Mouse (Mus musculus) urinary bladder, adult 2 months (tissue): ENCODE results near the gene Dock1. TPM values are rescaled to one million over a fixed set of nuclear protein-coding genes. Genes with fewer than 3 reads are reported as not detected.

Source experiments
- DNase-seq: peaks from one replicate; pipeline ENCODE4 v3.0.0; 2022; ENCODE audit warnings: low spot score
- polyA plus RNA-seq: library from polyadenylated mRNA; depleted of rRNA; stranded (reverse); fragments of >200 nt; gene quantifications from 2 replicates; pipeline ENCODE4 v1.2.3, GENCODE M21; 2012

The Dock1 gene
- polyA plus RNA-seq, 1 experiment: 16.7 TPM

- no peak for DNase-seq
Observed at GRCm38 (mm10) chr7:134753417-134753816, 83.0 kb downstream of the Dock1 start.

DNA sequence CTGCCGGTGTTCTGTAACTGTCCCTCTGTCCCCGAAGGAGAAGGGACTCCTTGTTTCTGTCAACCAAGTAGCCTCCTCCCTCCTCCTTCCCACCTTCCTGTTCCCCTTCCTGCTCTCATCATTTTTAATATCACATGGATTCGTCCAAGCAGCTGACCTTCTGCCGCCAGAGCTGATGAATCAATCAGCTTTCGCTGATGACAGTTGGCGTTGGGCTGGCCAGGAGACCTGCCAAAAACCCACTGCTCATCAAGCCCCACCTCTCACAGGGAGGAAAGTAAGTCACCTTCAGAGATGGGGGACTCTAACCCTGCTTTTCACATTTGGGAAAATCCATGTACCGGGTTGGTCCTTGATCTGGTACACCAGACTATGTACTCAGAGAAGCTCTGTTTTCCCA is 87.2 kb downstream of the Dock1 start:
- DNase-seq: no peak

DNA sequence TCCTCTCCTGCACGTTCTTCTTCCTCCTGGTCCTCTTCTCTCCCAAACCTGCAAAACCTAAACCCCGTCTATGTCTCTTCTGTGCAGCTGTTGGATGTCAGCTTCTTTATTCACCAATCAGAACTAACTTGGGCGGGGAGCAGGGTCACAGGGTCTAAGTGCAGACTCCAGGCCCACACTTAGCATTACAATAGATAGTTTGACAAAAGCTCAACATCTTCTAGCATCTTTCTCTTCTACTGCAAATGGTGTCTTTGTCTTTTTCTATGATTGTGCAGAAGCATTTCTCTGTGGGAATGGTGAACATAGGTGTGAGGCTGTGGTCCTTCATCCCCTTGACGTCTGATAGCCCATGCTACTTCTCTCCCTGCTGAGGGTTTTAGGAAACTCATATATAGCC is 91.3 kb downstream of the Dock1 start:
- no peak for DNase-seq

DNA sequence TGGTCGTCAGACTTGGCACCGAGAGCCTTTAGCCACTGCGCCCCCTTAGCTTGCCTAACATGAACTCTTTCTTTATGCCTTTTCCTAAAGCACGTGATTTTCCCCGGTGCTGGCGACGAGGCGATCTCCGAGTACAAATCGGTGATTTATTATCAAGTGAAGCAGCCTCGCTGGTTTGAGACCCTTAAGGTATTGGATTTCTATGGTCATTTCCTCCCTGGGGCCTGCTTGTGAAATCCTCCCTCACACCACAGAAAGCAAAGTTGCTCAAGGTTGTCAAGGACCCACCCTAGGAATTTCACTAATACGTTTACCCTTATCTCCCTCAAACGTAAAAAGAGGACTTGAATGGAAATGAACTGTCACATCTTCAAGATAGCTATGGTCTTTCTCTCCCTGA is 94.7 kb downstream of the Dock1 start:
- no peak for DNase-seq

DNA sequence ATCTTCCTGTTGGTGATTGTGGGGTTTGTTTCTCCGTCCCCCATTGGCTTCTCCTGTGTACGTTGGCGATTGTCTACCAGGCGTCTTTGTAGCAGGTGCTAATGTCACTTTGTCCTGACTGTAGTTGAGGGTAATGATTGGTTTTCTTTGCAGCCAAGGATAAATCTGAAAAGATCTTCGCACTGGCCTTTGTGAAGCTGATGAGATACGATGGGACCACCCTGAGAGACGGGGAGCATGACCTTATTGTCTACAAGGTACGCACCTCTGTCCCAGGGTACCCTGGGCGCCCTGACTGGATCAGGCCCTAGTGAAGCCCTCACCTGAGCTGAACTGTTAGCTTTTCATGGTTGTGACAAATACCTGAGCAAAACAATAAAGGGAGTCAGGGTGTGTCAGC is 100.9 kb downstream of the Dock1 start:
- DNase-seq: no peak

- DNase-seq: no peak
Observed at GRCm38 (mm10) chr7:134772363-134772762, 101.9 kb downstream of the Dock1 start.

DNA sequence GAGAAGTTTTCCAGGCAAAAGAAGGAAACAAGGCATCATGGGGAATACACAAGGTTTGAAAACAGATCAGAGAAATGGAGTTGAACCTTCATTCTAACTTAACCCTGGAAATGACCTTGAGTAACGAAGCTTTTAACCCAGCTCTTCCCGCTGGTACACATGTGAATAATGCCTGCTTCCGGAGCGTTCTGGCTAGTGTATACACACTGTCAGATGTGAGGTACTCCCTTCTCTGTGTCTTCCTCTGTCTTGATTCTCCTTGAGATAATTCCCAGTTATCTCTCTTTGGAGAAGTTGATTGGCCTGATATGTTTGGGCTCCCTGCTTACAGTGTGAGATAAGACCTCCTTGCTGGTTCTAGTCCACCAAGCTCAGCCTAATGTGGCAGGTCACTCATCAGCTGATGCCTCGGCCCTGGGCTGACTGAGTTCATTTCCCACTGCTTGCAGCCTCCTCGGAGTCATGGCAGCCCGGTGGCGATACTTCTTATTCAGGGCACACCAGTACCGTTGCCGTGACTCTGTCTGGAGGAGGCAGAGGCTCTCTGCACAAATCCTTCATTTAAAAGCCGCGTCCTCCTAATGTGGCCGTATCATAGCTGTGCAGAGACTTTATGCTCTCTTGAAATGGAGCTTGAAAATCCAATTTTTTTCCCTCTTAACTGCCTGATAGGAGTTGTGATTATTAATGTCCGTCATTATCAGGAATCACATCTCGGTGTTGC is 102.6 kb downstream of the Dock1 start:
- DNase-seq: no peak

DNA sequence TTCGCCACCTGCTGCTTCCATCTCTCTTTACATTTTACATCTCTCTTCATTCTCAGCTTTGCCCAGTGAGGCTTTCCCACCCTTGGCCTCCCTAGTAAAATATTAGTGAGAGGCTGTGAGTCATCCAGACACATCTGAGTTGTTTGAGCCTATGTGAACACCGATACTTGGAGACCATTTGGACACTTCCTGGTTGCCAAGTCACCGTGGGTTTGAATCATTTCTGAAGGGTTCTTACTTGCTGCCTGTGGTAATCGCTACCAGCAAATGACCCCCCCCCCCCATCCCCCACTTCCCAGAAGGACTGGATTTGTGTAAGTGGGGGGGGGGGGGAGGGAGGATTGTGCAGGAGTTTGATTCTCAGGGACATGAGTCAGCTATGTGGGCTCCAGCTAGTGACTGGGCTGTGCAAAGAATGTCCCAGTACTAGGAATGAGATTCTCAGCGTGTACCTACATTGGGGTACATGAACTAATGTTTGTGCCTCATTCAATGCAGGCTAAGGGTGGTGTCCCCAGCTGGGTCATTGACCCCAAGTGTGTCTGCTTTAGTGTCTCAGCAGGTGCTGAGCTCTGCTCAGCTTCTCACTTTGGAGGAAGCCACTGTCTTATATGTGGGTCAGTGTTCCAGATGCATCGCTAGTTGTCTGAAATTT is 103.4 kb downstream of the Dock1 start:
- DNase-seq: no peak

DNA sequence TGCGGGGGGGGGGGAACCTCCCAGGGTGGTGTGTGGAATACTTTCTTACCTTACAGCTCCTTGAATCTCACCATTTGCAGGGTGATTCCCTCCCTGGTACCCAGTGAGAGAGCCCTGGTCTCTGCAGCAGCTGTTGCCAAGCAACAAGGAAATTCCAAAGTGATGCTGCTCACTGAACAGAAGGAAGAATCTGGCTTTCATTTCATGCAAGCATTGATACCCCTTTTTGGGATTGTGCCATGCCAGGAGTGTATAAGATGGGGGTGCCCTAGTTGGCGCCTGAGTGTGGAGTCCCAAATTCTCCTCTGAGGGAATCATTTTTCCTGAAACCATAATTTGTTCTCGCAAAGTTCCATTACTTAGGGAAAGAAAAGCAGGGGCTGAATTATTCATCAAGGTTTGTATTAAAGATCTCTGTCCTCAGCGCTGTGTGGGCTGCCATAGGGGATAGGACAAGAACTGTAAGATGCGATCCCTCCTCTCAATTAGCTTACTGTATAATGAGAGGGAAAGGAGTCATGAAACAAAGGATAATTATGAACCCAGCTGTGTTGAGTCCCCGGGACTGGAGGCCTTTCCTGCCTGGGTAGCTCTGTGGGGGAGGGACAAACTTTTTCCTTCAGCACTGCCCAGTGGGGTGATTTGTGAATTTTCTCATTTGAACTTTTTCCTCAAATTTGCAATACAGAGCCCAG is 104.2 kb downstream of the Dock1 start:
- no peak for DNase-seq

- DNase-seq: no peak
Observed at GRCm38 (mm10) chr7:134775671-134776070, 105.2 kb downstream of the Dock1 start.

- DNase-seq: no peak
Observed at GRCm38 (mm10) chr7:134776306-134776705, 105.9 kb downstream of the Dock1 start.

GRCm38 (mm10) chr7:134779761-134780160 is 109.3 kb downstream of the Dock1 start:
- no peak for DNase-seq

- DNase-seq: no peak
Observed at GRCm38 (mm10) chr7:134787110-134787509, 116.7 kb downstream of the Dock1 start.

- no peak for DNase-seq
Observed at GRCm38 (mm10) chr7:134794889-134795288, 124.4 kb downstream of the Dock1 start.

- DNase-seq: no peak
Observed at GRCm38 (mm10) chr7:134800079-134800478, 129.6 kb downstream of the Dock1 start.

- no peak for DNase-seq
Observed at GRCm38 (mm10) chr7:134804422-134804821, 134.0 kb downstream of the Dock1 start.

DNA sequence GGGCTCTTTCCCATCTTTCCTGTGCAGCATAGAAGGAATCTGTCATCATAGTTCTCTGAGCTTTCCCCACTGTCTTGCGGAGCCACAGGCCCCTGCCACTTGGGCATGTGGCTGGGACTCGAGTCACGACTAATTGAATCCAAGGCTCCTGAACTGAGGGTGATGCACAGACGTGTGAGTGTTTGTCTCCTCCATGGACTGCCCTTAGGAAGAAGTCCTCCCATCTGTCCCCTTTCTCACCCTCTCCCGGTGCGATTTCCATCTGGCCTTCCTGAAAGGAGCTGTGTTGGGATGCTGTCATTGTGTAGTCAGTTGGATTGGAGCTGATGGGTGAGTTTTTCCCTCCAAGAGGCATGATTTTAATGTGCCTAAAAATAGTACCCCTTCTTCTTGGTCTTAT is 136.3 kb downstream of the Dock1 start:
- no peak for DNase-seq

- no peak for DNase-seq
Observed at GRCm38 (mm10) chr7:134808406-134808805, 138.0 kb downstream of the Dock1 start.

DNA sequence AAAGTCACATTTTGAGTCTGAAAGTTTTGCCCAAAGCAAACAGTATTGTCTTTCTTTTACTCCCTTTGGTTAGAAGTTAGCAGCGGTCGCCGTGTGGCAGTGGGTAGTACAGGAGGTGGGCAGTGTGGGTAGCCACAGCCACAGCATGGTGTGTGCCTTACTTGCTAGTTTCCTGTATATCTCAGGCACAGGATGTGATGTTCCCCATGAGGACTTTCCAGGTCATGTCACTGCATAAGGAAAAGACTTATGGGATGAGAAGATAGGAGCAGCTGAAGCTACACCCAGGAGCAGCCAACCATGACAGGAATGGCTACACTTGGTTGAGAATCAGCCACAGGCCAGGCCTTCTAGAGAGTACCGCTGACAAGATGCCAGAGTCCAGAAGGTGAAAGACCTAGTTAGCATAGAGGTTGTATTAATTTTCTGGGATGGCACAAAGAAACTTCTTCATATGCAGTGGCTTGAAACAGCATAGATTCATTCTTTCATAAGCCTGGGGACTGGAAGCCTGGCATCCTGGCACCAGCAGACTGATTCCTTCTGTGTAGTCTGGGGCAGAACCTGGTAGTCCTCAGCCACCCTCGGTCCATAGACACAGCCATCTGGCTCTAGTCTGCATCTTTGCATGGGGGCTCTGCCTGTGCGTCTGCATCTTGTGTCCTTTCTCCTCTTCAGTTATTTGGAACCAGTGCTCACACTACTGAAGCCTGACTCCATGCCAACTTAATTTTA is 139.0 kb downstream of the Dock1 start:
- no peak for DNase-seq

GRCm38 (mm10) chr7:134818471-134818870 is 148.0 kb downstream of the Dock1 start:
- no peak for DNase-seq

DNA sequence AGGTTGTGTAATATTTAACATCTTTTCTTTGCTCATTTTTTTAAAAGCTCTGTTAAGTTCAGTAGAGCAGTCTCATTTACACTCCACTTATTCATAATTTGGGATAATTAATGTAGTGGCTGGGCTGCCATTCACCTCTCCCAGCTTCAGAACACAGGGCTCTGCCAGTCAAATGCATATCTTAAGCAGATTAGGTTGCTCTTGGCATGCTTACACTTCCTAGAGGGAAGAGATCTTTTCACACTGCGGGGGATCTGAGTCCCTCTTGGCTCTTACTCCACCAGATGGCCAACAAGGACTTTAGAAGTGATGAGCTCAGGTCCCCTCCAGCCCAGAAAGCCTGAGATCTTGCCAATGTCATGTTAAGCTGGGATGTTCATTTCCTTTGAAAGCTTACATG is 150.8 kb downstream of the Dock1 start:
- no peak for DNase-seq

DNA sequence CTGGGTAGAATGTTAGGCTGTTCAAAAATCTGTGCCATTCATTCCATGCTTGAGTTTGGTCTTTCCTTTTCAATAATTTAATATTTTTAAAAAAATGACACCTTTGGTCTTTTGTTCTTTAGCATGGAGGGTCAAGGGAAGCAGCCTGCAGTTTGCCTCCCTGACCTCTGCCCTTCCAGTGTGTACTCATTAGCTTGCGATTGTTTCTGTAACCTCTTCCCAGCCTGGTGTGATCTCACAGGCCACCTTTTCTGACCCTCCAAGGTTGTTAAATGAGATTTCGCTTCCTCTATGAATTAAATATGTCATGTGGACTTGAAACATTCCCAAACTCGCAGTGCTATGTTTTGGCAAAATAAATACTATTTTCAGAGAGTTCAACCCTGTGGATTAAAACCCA is 151.6 kb downstream of the Dock1 start:
- no peak for DNase-seq
